Mouse (Mus musculus) embryonic facial prominence, embryonic 12.5 days (tissue): ENCODE data around the gene Mettl25. TPM values are rescaled to one million over a fixed set of nuclear protein-coding genes. Genes with fewer than 3 reads are reported as not detected.
A peak's percentile ranks its signal among the peaks of the same experiment; 100 is the strongest.

Source experiments
- ATAC-seq: fragments of 200-750 bp; cut with Nextera tagmentation; 2 replicates; pipeline ENCODE4 v1.8.0; 2017; ENCODE audit not compliant: insufficient number of reproducible peaks, insufficient read depth, low FRiP score, low TSS enrichment
- H3K27ac ChIP-seq: fragments of 300-500 bp; sonication (generic); 2 replicates; pipeline ENCODE4 v1.5.1; 2016; ENCODE audit warnings: mild to moderate bottlenecking
- H3K27me3 ChIP-seq: fragments of 300-500 bp; sonication (generic); 2 replicates; pipeline ENCODE4 v1.6.1; 2016; ENCODE audit warnings: mild to moderate bottlenecking, moderate library complexity
- H3K36me3 ChIP-seq: fragments of 300-500 bp; sonication (generic); 2 replicates; pipeline ENCODE4 v1.6.1; 2016; ENCODE audit warnings: mild to moderate bottlenecking
- H3K4me1 ChIP-seq: fragments of 300-500 bp; sonication (generic); 2 replicates; pipeline ENCODE4 v1.6.1; 2016
- H3K4me2 ChIP-seq: fragments of 300-500 bp; sonication (generic); replicated peaks from 2 replicates; pipeline ENCODE4 v1.6.1; 2016; ENCODE audit warnings: mild to moderate bottlenecking, moderate library complexity
- H3K4me3 ChIP-seq: fragments of 300-500 bp; sonication (generic); 2 replicates; pipeline ENCODE4 v1.5.1; 2016; ENCODE audit warnings: mild to moderate bottlenecking
- H3K9ac ChIP-seq: fragments of 300-500 bp; sonication (generic); 2 replicates; pipeline ENCODE4 v1.6.1; 2016; ENCODE audit warnings: mild to moderate bottlenecking, moderate library complexity
- H3K9me3 ChIP-seq: fragments of 300-500 bp; sonication (generic); 2 replicates; pipeline ENCODE4 v1.6.1; 2016; ENCODE audit warnings: mild to moderate bottlenecking, moderate library complexity
- whole genome bisulfite sequencing: fragments of 180-500 bp; shearing (Covaris S2); methylation state at CpG from one replicate; pipeline ENCODE4 v1.1.7; 2016; 5-methylcytosine and 5-hydroxymethylcytosine counted together
- polyA plus RNA-seq: library from polyadenylated mRNA; unstranded; fragments of >200 nt; fragmentation: Nextera tagmentation; extraction: Ambion mirVana; gene quantifications from 2 replicates; pipeline ENCODE4 v1.2.1, GENCODE M21; 2016

Mettl25 gene
- polyA plus RNA-seq: 13.3 and 13.9 TPM in 2 replicates

GRCm38 (mm10) chr10:105840928-105841888, at the start of gene Mettl25, which contains the start of gene Ccdc59:
TSS of gene Mettl25 (minus strand) at chr10:105841380.
TSS of gene Ccdc59 (plus strand) at chr10:105841067.
- peak within 1 kb of the TSS; percentile 94 for H3K27ac ChIP-seq
- H3K4me2 ChIP-seq: peak within 1 kb of the TSS; percentile 68
- under 1% methylated on average over 90 of the region's 90 CpGs for WGBS
- ATAC-seq: peak; percentile 100
- H3K36me3 ChIP-seq: peaks cover 32% of the 10 kb centered on the region
- H3K4me1 ChIP-seq: peaks cover 10% of the 10 kb centered on the region; the same call in 1 of the 2 replicates
- H3K9me3 ChIP-seq: no peaks in the 10 kb centered on the region
- H3K9ac ChIP-seq: peak within 1 kb of the TSS; percentile 79
- peak within 1 kb of the TSS; percentile 84 for H3K4me3 ChIP-seq
- H3K27me3 ChIP-seq: no peaks in the 10 kb centered on the region

DNA sequence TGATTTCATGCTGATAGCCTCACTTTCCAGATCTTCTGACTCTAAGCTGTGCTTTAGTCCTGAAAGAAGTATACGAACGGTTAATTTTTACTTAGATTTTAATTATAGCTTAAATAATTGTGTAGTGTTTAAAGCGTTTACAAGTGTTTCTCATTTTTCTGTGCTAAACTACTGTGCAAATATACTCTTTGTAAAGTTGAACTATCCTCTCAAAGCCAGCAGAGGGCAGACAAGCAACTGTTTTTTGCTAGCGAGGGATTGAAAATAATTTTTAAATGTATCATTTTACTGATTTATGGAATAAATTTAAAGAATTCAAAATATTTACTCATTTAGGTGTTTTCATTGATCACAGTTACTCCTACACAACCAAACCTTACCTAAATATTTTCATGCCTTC, 26.1 kb upstream of the Mettl25 start:
- ATAC-seq: no peak
- Histone ChIP-seq H3K9ac (no peak overlapping the region), H3K4me1 (no peaks in the 10 kb centered on the region), H3K9me3 (no peaks in the 10 kb centered on the region), H3K4me2 (no peak overlapping the region), H3K36me3 (no peaks in the 10 kb centered on the region), H3K4me3 (no peak overlapping the region), H3K27ac (no peak overlapping the region), H3K27me3 (no peaks in the 10 kb centered on the region)
- 41% methylated on average over 4 of the region's 4 CpGs for WGBS

- H3K4me2 ChIP-seq: no peak overlapping the region
- no peaks in the 10 kb centered on the region for H3K27me3 ChIP-seq
- no peak overlapping the region for H3K9ac ChIP-seq
- H3K27ac ChIP-seq: no peak overlapping the region
- H3K4me1 ChIP-seq: no peaks in the 10 kb centered on the region
- 80% methylated on average over 4 of the region's 4 CpGs for WGBS
- H3K36me3 ChIP-seq: peaks cover 32% of the 10 kb centered on the region
- no peak for ATAC-seq
- H3K9me3 ChIP-seq: no peaks in the 10 kb centered on the region
- H3K4me3 ChIP-seq: no peak overlapping the region
Measured at GRCm38 (mm10) chr10:105851136-105851535, 10.0 kb upstream of the Mettl25 start.

- WGBS: 88% methylated on average over 5 of the region's 5 CpGs
- peaks cover 40% of the 10 kb centered on the region for H3K36me3 ChIP-seq
- H3K27me3 ChIP-seq: no peaks in the 10 kb centered on the region
Measured at GRCm38 (mm10) chr10:105850286-105850685, 9.1 kb upstream of the Mettl25 start.

GRCm38 (mm10) chr10:105842574-105842973, 1.4 kb upstream of the Mettl25 start:
- ATAC-seq: no peak
- Histone ChIP-seq H3K4me3 (peak overlapping the region; percentile 84; the same call in 1 of the 2 replicates), H3K27ac (no peak overlapping the region), H3K4me1 (peaks cover 10% of the 10 kb centered on the region; the same call in 1 of the 2 replicates), H3K36me3 (peaks cover 39% of the 10 kb centered on the region), H3K4me2 (peak overlapping the region; percentile 68), H3K27me3 (no peaks in the 10 kb centered on the region), H3K9ac (no peak overlapping the region), H3K9me3 (no peaks in the 10 kb centered on the region)
- WGBS: 82% methylated on average over 7 of the region's 7 CpGs

More at GRCm38 (mm10) chr10:105850286-105850685, 9.1 kb upstream of the Mettl25 start:
- H3K4me1 ChIP-seq: no peaks in the 10 kb centered on the region
- no peak overlapping the region for H3K9ac ChIP-seq
- no peak overlapping the region for H3K4me3 ChIP-seq
- H3K27ac ChIP-seq: no peak overlapping the region
- H3K9me3 ChIP-seq: no peaks in the 10 kb centered on the region
- H3K4me2 ChIP-seq: no peak overlapping the region
- ATAC-seq: no peak

- no peak for ATAC-seq
- H3K4me1 ChIP-seq: no peaks in the 10 kb centered on the region
- H3K27ac ChIP-seq: no peak overlapping the region
- H3K4me2 ChIP-seq: no peak overlapping the region
- H3K9ac ChIP-seq: no peak overlapping the region
- no peaks in the 10 kb centered on the region for H3K27me3 ChIP-seq
- H3K36me3 ChIP-seq: no peaks in the 10 kb centered on the region
- H3K9me3 ChIP-seq: no peaks in the 10 kb centered on the region
- WGBS: 67% methylated on average over 10 of the region's 10 CpGs
- H3K4me3 ChIP-seq: no peak overlapping the region
Measured at GRCm38 (mm10) chr10:105834627-105835228, 6.5 kb downstream of the Mettl25 start.

- no peaks in the 10 kb centered on the region for H3K4me1 ChIP-seq
- no peak overlapping the region for H3K4me3 ChIP-seq
- H3K4me2 ChIP-seq: no peak overlapping the region
- no peaks in the 10 kb centered on the region for H3K27me3 ChIP-seq
- WGBS: 77% methylated on average over 7 of the region's 7 CpGs
- no peak overlapping the region for H3K9ac ChIP-seq
- no peak overlapping the region for H3K27ac ChIP-seq
- H3K36me3 ChIP-seq: no peaks in the 10 kb centered on the region
- H3K9me3 ChIP-seq: no peaks in the 10 kb centered on the region
- no peak for ATAC-seq
Measured at GRCm38 (mm10) chr10:105806259-105807010, 34.7 kb downstream of the Mettl25 start.

GRCm38 (mm10) chr10:105803461-105803860, 37.7 kb downstream of the Mettl25 start:
- H3K4me3 ChIP-seq: no peak overlapping the region
- no peaks in the 10 kb centered on the region for H3K27me3 ChIP-seq
- no peak overlapping the region for H3K4me2 ChIP-seq
- no peaks in the 10 kb centered on the region for H3K36me3 ChIP-seq
- no peak overlapping the region for H3K9ac ChIP-seq
- WGBS: 89% methylated on average over 2 of the region's 2 CpGs
- peaks cover 3% of the 10 kb centered on the region; the same call in 1 of the 2 replicates for H3K4me1 ChIP-seq
- no peak for ATAC-seq
- no peaks in the 10 kb centered on the region for H3K9me3 ChIP-seq
- H3K27ac ChIP-seq: no peak overlapping the region

- Histone ChIP-seq H3K4me3 (no peak overlapping the region), H3K4me2 (no peak overlapping the region), H3K9ac (no peak overlapping the region), H3K9me3 (no peaks in the 10 kb centered on the region), H3K36me3 (no peaks in the 10 kb centered on the region), H3K4me1 (peaks cover 3% of the 10 kb centered on the region; the same call in 1 of the 2 replicates), H3K27me3 (no peaks in the 10 kb centered on the region), H3K27ac (no peak overlapping the region)
- WGBS: 92% methylated on average over 6 of the region's 6 CpGs
- no peak for ATAC-seq
Measured at GRCm38 (mm10) chr10:105802132-105802531, 39.0 kb downstream of the Mettl25 start.

- no peak overlapping the region for H3K4me3 ChIP-seq
- no peak overlapping the region for H3K4me2 ChIP-seq
- H3K9me3 ChIP-seq: no peaks in the 10 kb centered on the region
- H3K27ac ChIP-seq: no peak overlapping the region
- H3K9ac ChIP-seq: no peak overlapping the region
- no peak for ATAC-seq
- WGBS: 70% methylated on average over 6 of the region's 6 CpGs
- H3K36me3 ChIP-seq: no peaks in the 10 kb centered on the region
- H3K4me1 ChIP-seq: peaks cover 3% of the 10 kb centered on the region; the same call in 1 of the 2 replicates
- no peaks in the 10 kb centered on the region for H3K27me3 ChIP-seq
Measured at GRCm38 (mm10) chr10:105801147-105801546, 40.0 kb downstream of the Mettl25 start.

DNA sequence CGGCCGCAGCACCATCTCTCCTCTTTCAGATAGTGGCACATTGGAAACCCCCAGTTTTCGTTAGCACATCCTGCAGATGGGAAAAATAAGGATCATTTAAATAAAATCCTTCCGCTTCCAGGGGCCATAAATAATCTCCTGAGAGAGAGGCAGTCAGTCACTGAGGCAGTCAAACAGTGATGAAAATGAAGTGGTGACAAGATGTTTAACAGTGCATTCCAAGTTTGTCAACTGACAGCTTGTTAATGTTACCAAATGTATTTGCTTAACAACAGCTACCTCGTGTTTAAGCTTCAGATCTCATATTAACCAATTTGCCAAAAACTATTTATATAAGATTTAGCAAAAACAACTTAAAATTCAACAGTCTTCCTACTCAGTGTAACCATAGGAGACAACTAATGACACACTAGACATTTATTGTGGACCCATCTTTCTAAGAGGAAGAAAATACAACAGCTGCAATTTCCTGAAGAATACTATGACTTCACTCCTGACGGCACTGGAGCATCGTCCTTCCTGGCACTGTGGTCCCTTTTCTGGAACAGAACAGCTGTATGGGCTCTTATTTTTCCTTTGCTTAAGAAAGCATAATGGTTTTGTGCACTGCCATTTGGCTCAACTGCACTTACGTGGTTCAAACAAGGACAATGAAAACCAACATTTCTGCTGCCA, 43.8 kb downstream of the Mettl25 start:
- no peak overlapping the region for H3K4me2 ChIP-seq
- peaks cover 3% of the 10 kb centered on the region; the same call in 1 of the 2 replicates for H3K4me1 ChIP-seq
- WGBS: 82% methylated on average over 8 of the region's 8 CpGs
- H3K9ac ChIP-seq: no peak overlapping the region
- H3K9me3 ChIP-seq: no peaks in the 10 kb centered on the region
- no peak overlapping the region for H3K27ac ChIP-seq
- ATAC-seq: no peak
- no peaks in the 10 kb centered on the region for H3K36me3 ChIP-seq
- H3K4me3 ChIP-seq: no peak overlapping the region
- no peaks in the 10 kb centered on the region for H3K27me3 ChIP-seq
